Mouse (Mus musculus): Measurements from ENCODE around the gene Popdc2. TPM values are rescaled to one million over a fixed set of nuclear protein-coding genes. Genes with fewer than 3 reads are reported as not detected.

Gene Popdc2
- polyA plus RNA-seq, 1 experiment = 167 TPM

GRCm38 (mm10) chr16:38376163-38376840, 14.3 kb downstream of the Popdc2 start:
- DNase-seq (ENCODE audit: low spot score) = no peak

GRCm38 (mm10) chr16:38376841-38377249, 14.8 kb downstream of the Popdc2 start:
- no peak for DNase-seq (ENCODE audit: low spot score)

GRCm38 (mm10) chr16:38377546-38377945, 15.5 kb downstream of the Popdc2 start:
- no peak for DNase-seq (ENCODE audit: low spot score)

- no peak for DNase-seq (ENCODE audit: low spot score)
These were observed 16.6 kb downstream of the Popdc2 start for GRCm38 (mm10) chr16:38378591-38378990.

- no peak for DNase-seq (ENCODE audit: low spot score)
These were observed 17.1 kb downstream of the Popdc2 start for GRCm38 (mm10) chr16:38379088-38379487.

GRCm38 (mm10) chr16:38379493-38379892, 17.5 kb downstream of the Popdc2 start:
- no peak for DNase-seq (ENCODE audit: low spot score)

- DNase-seq (ENCODE audit: low spot score) = no peak
These were observed 17.9 kb downstream of the Popdc2 start for GRCm38 (mm10) chr16:38379926-38380325.

GRCm38 (mm10) chr16:38383683-38384082, 21.7 kb downstream of the Popdc2 start:
- DNase-seq (ENCODE audit: low spot score) = no peak

DNA sequence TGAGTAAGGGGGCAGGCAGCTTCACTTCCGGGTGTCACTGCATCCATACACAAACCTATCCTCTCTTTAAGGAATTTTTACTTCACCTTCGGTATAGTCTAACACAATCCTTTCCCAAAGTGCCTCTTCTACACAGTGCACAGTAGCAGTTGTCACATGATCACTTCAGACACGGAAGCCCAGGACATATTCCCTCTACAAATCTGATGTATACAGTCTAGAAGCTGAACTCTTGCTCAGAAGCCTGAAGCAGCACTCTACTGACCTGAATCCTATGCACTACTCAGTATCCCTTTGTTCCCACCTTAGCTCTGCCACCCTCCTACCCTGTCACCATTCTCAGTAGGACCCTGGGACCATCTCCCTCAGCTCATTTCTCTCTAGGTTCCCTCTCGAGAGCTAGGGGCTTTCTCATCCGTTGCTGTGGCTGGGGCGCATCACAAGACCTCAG, 23.2 kb downstream of the Popdc2 start:
- no peak for DNase-seq (ENCODE audit: low spot score)

DNA sequence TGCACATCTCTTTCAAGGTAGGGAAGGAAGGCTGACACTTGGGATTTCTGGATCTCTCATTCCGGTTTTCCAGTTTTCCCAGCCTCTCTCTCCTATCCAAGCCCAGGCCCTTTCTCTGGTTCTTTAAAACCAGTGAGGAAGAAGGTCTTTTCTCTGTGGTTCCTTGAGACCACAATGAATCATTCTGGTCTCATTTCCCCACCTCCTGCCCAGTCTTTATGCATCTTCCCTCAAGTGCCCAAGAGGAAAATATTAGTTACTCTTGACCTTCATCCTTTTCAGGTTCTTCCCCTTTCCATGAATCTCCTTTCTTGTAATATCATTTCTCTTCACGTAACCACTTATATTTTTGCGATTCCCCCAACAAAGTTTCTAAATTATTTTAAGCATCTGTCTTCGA, 23.7 kb downstream of the Popdc2 start:
- DNase-seq (ENCODE audit: low spot score) = no peak

DNA sequence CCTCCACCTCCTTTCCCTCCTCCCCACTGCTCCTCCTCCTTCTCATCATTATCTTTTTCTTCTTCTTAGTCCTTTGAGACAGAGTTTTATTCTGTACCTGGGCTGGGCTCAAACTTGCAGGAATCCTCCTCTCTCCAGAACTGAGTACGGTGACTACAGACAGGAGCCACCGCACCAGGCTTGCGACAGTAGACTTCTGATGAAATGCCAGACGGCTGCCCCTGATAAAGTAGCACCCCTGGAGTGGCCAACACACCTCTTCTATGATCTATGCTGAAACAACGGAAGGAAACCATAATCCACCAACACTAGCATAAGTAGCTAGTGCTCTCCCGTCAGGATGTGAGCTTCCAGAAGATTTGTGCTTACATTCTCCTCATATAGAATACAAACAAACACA, 25.4 kb downstream of the Popdc2 start:
- no peak for DNase-seq (ENCODE audit: low spot score)

- no peak for DNase-seq (ENCODE audit: low spot score)
These were observed 26.7 kb downstream of the Popdc2 start for GRCm38 (mm10) chr16:38388757-38389156.

DNA sequence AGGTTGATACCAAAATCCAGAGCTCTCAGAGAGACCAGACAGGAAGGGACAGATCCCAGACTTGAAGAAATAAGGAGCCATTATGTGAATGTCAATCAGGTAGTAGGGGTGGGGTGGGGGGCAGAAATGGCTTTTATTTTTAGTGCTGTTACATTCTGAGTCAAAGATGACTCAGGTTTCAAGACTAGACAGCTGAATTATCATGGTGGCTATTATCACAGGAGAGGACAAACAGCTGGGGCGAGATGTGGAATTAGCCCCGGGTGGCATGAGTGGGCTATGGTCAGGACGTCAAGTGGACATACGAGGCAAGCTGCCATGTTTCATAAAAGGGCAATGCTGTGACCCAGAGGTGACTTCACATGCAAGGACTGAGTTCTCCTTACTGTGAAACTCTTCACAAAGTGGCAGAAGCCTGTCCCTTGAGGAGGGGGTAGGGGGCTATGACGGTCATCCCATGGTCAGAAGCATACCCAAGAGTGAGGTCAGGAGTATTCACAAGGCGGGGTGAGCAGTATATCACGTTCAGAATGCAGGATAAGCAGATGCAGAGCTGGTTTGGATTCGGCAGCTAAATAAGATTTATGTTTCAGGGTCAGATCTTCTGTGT, 27.4 kb downstream of the Popdc2 start:
- DNase-seq (ENCODE audit: low spot score) = no peak

DNA sequence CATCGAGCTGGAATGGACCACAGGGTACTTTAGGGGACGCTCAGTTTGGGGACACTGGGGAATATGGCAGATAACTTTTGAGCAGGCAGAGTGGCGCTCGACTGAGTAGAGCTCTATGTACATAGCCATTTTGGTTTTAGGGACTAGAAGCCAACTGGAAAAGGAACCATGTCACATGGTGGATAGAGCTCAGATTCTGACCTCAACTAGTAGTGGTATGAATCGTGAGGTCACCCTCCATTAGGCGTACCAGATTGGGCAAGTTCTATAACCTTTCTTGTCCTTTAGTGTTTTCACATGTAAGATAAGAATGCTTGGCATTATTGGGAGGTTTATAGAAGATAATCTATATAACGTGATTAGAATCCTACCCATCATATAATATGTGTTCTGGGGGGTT, 28.3 kb downstream of the Popdc2 start:
- no peak for DNase-seq (ENCODE audit: low spot score)

DNA sequence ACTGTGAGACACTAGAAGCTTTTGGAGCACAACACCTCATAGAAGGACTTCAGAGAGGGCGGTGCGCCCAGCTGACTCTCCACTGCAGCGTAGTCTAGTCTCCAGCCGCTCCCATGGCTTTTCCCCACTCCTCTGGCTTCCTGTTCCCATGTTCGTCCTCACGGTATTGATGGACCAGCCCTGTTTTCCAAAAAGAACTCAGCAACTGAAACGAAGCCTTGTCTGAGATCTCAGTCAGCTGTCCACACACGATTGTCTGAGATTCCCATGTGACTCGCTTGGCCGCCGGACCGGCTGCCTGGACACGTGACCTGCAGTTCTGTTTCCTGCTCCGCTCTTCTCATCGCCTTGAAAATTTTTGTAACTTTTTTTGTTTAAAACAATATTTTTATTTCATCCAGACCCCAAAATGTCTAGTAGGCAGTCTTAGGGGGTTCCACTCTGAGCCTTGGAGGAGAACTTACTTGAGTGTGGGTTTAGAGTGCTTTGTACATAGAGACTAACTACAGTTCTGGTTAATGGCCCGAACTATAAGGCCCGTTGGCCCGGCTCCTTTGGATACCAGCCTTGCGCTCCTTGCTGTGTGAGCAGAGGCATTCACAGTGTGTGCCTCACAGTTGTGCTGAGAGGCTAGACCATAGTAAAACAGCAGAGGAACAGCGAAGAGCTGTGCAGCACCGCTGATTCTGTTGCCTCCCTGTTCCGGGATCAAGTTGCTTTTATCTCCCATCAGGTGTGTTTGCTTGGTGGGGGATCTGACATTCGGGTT, 30.3 kb downstream of the Popdc2 start:
- no peak for DNase-seq (ENCODE audit: low spot score)

DNA sequence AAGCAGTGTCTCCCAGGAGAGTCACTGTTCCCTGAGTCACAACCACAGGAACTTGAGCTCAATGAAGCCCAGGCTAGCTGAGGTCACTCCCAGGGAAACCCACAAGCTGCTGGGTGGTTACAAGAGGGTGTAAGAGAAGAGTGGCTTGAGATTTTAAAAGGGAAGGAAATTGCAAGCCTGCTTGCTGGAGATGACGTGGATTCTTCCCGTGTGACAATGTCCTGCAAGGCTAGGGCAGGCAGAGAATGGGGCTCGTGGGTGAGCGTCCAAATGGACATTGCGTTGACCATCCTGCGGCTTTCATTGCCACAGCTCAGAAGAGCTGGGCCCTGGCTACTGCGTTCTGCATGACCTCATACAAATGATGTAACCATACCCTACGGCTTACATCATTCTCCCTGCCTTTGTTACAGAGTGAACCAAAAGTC, 32.2 kb downstream of the Popdc2 start:
- DNase-seq (ENCODE audit: low spot score) = no peak

GRCm38 (mm10) chr16:38395060-38395730, 33.2 kb downstream of the Popdc2 start:
- DNase-seq (ENCODE audit: low spot score) = no peak

DNA sequence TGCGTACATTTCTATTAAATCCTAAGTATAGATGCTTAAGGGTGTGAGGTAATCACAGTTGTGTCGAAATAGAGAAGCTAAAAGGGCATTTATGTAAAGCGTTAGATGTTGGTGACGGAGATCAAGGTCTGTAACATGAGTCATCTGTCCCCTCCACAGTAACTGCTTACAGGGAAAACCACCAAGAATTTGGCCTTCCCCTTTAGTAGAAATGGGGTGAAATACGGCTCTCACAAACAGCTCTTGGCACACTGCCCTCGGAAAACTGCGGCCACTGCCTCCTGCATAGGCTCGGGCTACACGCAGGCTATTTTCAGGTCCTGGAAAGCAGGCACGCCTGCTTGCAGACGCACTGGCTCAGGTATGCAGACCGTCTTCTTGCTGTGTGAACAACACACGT, 34.1 kb downstream of the Popdc2 start:
- no peak for DNase-seq (ENCODE audit: low spot score)

DNA sequence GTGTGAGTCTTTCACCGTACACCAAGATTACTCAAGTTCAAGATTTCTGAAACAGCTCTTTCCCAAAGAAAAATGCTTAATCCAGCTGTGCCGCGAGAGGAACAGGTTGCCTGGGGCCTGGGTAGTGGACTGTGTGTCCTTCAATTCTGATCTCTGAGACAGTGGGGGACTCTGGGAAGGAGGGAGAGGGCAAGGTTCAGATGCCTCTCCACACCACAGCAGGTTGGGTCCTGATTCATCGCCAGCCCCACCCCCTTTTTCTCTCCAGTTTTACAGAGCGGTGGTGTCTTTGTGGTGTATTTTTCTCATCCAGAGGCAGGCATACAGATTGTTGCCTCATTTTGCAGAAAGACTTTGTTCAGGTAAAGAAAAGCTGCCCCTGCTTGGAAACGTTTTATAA, 36.3 kb downstream of the Popdc2 start:
- DNase-seq (ENCODE audit: low spot score) = no peak

DNA sequence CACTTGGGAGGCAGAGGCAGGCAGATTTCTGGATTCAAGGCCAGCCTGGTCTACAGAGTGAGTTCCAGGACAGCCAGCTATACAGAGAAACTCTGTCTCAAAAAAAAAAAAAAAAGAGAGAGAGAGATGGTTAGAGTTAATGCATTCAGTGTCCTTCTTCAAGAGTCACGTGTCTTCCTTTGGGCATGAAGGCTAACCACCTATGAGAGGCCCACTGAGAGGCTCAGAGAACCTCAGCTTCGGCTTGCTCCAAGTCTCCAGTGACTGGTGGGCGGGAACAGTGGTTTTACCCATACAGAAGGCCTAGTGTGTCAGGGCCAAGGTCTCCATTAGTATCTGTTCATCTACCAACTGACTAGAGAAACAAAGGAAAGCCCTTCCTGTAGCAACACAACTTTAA, 37.1 kb downstream of the Popdc2 start:
- no peak for DNase-seq (ENCODE audit: low spot score)

DNA sequence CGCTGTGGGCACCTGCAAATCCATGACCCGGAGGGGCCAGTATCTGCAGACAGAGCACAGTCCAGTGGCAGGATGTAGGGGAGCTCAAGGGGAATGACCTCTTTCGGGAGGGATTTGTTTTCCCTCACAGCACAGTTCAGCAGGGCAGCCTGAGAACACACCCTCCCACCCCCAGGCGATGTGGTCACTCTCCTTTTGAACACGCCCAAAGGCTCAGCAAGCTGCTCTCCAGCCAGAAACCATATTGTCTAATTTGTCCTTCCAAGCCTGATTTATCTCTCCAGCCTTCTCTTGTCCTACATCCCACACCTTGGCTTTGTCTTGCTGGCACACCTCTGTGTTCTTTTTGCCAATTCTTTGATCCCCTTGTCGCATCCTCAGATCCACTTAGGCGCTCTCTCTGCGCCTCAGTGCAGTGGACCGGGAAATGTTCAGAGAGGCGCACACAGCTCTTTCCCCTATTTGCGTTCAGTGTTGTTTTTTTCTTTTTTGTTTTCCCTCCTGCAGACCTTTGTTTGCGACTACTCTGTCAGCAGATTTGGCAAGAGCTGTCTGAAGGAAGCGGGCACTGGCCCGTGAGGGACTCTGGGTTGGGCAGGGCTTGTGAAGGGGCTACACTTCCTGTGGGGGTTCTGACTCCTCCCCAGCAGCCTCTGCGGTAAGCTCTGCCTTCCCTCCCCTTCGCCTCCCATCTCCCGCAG, 37.7 kb downstream of the Popdc2 start:
- no peak for DNase-seq (ENCODE audit: low spot score)

Measured in urinary bladder, adult 2 months (tissue).